Mouse (Mus musculus) urinary bladder, postnatal 36 days (tissue): ENCODE data around the gene Ncoa3.
A peak's percentile ranks its signal among the peaks of the same experiment; 100 is the strongest.

Source experiments
- DNase-seq, 2 experiments: peaks; one replicate each; pipeline ENCODE4 v3.0.0; 2022; ENCODE audit warnings: low spot score in 2 of 2, mixed read lengths in 1 of 2

Ncoa3 gene

GRCm38 (mm10) chr2:166100309-166101262 lies 108.2 kb downstream of the Ncoa3 start:
- no peak for DNase-seq

- no peak for DNase-seq
Observed at GRCm38 (mm10) chr2:166102893-166103292, 110.5 kb downstream of the Ncoa3 start.

- DNase-seq = no peak
Observed at GRCm38 (mm10) chr2:166105911-166106310, 113.5 kb downstream of the Ncoa3 start.

GRCm38 (mm10) chr2:166106631-166107030 lies 114.2 kb downstream of the Ncoa3 start:
- DNase-seq = no peak

- no peak for DNase-seq
Observed at GRCm38 (mm10) chr2:166107911-166108310, 115.5 kb downstream of the Ncoa3 start.

- peak; percentile 76 to 83 for DNase-seq
Observed at GRCm38 (mm10) chr2:166108326-166108725, 115.9 kb downstream of the Ncoa3 start.

GRCm38 (mm10) chr2:166110764-166111163 lies 118.3 kb downstream of the Ncoa3 start:
- no peak for DNase-seq

- DNase-seq = no peak
Observed at GRCm38 (mm10) chr2:166111238-166111637, 118.8 kb downstream of the Ncoa3 start.

GRCm38 (mm10) chr2:166111831-166112250 lies 119.4 kb downstream of the Ncoa3 start:
- no peak for DNase-seq

- DNase-seq = no peak
Observed at GRCm38 (mm10) chr2:166112986-166113385, 120.5 kb downstream of the Ncoa3 start.

- peak; percentile 67 to 90 for DNase-seq
Observed at GRCm38 (mm10) chr2:166115571-166116277, 123.3 kb downstream of the Ncoa3 start.

GRCm38 (mm10) chr2:166116278-166116608 lies 123.8 kb downstream of the Ncoa3 start:
- no peak for DNase-seq

GRCm38 (mm10) chr2:166116704-166117103 lies 124.3 kb downstream of the Ncoa3 start:
- DNase-seq = no peak

GRCm38 (mm10) chr2:166119992-166120391 lies 127.6 kb downstream of the Ncoa3 start:
- DNase-seq = no peak

GRCm38 (mm10) chr2:166121681-166122355 lies 129.4 kb downstream of the Ncoa3 start:
- DNase-seq = no peak

- DNase-seq = peak in 1 of 2 experiments; percentile 62
Observed at GRCm38 (mm10) chr2:166122781-166123180, 130.3 kb downstream of the Ncoa3 start.
